Mouse (Mus musculus): Measurements from ENCODE around the gene Cpxm2. TPM values are rescaled to one million over a fixed set of nuclear protein-coding genes. Genes with fewer than 3 reads are reported as not detected.

The Cpxm2 gene
- total and polyA plus RNA-seq, 3 experiments: not detected

- Histone ChIP-seq H3K9ac (ENCODE audit: insufficient read depth, low read depth) (no peak overlapping the region), H3K4me2 (ENCODE audit: insufficient read depth, low read depth, poor library complexity, severe bottlenecking) (no peak overlapping the region), H3K79me2 (replicated peaks; ENCODE audit: control insufficient read depth, extremely low read depth, insufficient read depth, poor library complexity, severe bottlenecking) (no peaks in the 10 kb centered on the region), H3K9me3 (replicated peaks; ENCODE audit: low read length) (peaks cover 12% of the 10 kb centered on the region), H3K36me3 (replicated peaks in 1 of 2; ENCODE audit: control insufficient read depth in 1 of 2, insufficient read depth in 1 of 2, low read length in 1 of 2) (no peaks in the 10 kb centered on the region), H3K27me3 (replicated peaks) (peaks cover 44% of the 10 kb centered on the region), H3K4me1 (ENCODE audit: control insufficient read depth in 1 of 2, insufficient read depth in 2 of 2) (no peaks in the 10 kb centered on the region), H3K4me3 (replicated peaks in 1 of 3; ENCODE audit: low read depth in 2 of 3, low read length in 2 of 3, poor library complexity in 1 of 3) (no peak overlapping the region), H3K27ac (ENCODE audit: insufficient read depth, low read depth) (no peak overlapping the region)
- DNase-seq (ENCODE audit: extremely low read depth): no peak
- in situ Hi-C loops (cut with MboI; ENCODE audit: low pct_ligation_motif_present, low pct_unique_long_range_greater_than_20kb, low sequenced_read_pairs): no loop called here
- dilution Hi-C loops (cut with MboI; ENCODE audit: extremely low pct_ligation_motif_present, extremely low pct_unique_long_range_greater_than_20kb, low sequenced_read_pairs): no loop called here
- TF ChIP-seq POLR2A (IDR thresholded peaks at IDR 0.05; ENCODE audit: low read depth, low read length) (no peak), NRF1 (IDR thresholded peaks at IDR 0.05; ENCODE audit: low read depth, low read length) (no peak), IRF4 (IDR thresholded peaks at IDR 0.05; ENCODE audit: low read depth, low read length) (no peak), SIN3A (IDR thresholded peaks at IDR 0.05; ENCODE audit: low read length) (no peak), MXI1 (IDR thresholded peaks at IDR 0.05; ENCODE audit: low read depth, low read length) (no peak), ZKSCAN1 (IDR thresholded peaks at IDR 0.05; ENCODE audit: borderline replicate concordance, low read depth, low read length) (no peak), PAX5 (IDR thresholded peaks at IDR 0.05; ENCODE audit: low read length) (no peak), UBTF (IDR thresholded peaks at IDR 0.05; ENCODE audit: low read depth, low read length) (no peak), MAZ (IDR thresholded peaks at IDR 0.05; ENCODE audit: low read depth, low read length) (no peak), SMC3 (IDR thresholded peaks at IDR 0.05; ENCODE audit: low read depth, low read length) (no peak), RAD21 (IDR thresholded peaks at IDR 0.05; ENCODE audit: low read depth, low read length) (no peak), TBP (conservative IDR thresholded peaks at IDR 0.05; ENCODE audit: low read depth, low read length) (no peak), ELF1 (IDR thresholded peaks at IDR 0.05; ENCODE audit: low read depth, low read length) (no peak), ZC3H11A (IDR thresholded peaks at IDR 0.05; ENCODE audit: low read depth, low read length) (no peak), MEF2A (IDR thresholded peaks at IDR 0.05; ENCODE audit: borderline replicate concordance, low read depth, low read length) (no peak)
Measured at GRCm38 (mm10) chr7:132181586-132182198, 27.2 kb upstream of the Cpxm2 start.

GRCm38 (mm10) chr7:132181042-132181441, 26.5 kb upstream of the Cpxm2 start:
- H3K4me3 ChIP-seq (replicated peaks in 1 of 3; ENCODE audit: low read depth in 2 of 3, low read length in 2 of 3, poor library complexity in 1 of 3): no peak overlapping the region
- in situ Hi-C loops (cut with MboI; ENCODE audit: low pct_ligation_motif_present, low pct_unique_long_range_greater_than_20kb, low sequenced_read_pairs) (no loop called here), dilution Hi-C loops (cut with MboI; ENCODE audit: extremely low pct_ligation_motif_present, extremely low pct_unique_long_range_greater_than_20kb, low sequenced_read_pairs) (no loop called here)
- no peak for DNase-seq (ENCODE audit: extremely low read depth)
- no peaks in the 10 kb centered on the region for H3K36me3 ChIP-seq (replicated peaks in 1 of 2; ENCODE audit: control insufficient read depth in 1 of 2, insufficient read depth in 1 of 2, low read length in 1 of 2)
- H3K27me3 ChIP-seq (replicated peaks): peaks cover 42% of the 10 kb centered on the region
- TF ChIP-seq ETS1 (conservative IDR thresholded peaks at IDR 0.05; ENCODE audit: low read depth, low read length): no peak
- TF ChIP-seq ZKSCAN1 (IDR thresholded peaks at IDR 0.05; ENCODE audit: borderline replicate concordance, low read depth, low read length): no peak
- no peak for TF ChIP-seq RCOR1 (conservative IDR thresholded peaks at IDR 0.05; ENCODE audit: low read depth, low read length)
- no peaks in the 10 kb centered on the region for H3K79me2 ChIP-seq (replicated peaks; ENCODE audit: control insufficient read depth, extremely low read depth, insufficient read depth, poor library complexity, severe bottlenecking)
- no peak overlapping the region for H3K4me2 ChIP-seq (ENCODE audit: insufficient read depth, low read depth, poor library complexity, severe bottlenecking)
- no peak overlapping the region for H3K27ac ChIP-seq (ENCODE audit: insufficient read depth, low read depth)
- no peaks in the 10 kb centered on the region for H3K4me1 ChIP-seq (ENCODE audit: control insufficient read depth in 1 of 2, insufficient read depth in 2 of 2)
- H3K9ac ChIP-seq (ENCODE audit: insufficient read depth, low read depth): no peak overlapping the region
- H3K9me3 ChIP-seq (replicated peaks; ENCODE audit: low read length): peaks cover 14% of the 10 kb centered on the region
